Mouse (Mus musculus) CD8-positive naive resting alpha-beta T cell, adult 2 months (primary cell): ENCODE results near the gene Olfr293.

ENCODE experiments used
- DNase-seq, 2 experiments: peaks; one replicate each; pipeline ENCODE4 v3.0.0; 2022; ENCODE audit warnings: low read depth in 2 of 2, low spot score in 2 of 2

The Olfr293 gene

DNA sequence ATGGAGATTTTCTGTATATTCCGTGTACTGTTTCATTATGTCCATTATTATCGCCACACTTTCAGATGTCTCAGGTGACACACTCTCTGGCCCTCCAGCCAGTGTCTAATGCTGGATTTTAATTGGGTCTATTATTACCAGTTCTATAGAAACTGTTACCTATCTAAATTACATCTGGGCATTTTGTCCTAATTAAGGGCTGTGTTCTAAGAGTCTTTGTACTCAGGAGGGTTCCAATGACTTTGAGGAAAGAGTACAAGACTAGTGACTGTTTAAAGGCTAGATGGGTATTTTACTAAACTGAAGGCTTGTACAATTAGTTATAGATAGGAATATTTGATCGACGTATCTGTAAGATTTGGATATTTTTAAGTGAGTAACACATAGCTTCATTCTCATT lies at the start of gene Olfr293:
Gene Olfr293 (plus strand): TSS at position 301 of the 400 bp plus-strand sequence.
- no peak for DNase-seq

DNA sequence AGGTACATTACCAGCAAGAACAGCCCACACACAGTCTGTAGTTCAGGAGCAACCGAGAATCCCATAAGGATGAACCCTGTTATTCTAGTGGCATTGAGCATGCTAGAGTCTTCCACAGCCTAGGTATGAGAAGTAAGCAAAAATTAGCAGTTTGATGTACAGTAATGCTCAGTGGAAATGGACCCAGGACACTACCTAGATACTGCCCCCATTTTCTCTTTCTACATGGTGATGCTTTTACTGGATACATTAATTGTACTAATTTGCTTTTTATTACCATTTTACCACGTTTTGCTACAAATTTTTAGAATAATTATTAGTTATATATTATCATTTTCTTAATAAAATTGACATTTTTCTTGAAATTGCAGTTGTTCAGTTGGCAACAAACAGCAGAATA lies 32.3 kb upstream of the Olfr293 start, which contains the start of gene Olfr294:
Gene Olfr294 (minus strand): TSS at position 101 of the 400 bp plus-strand sequence.
- no peak for DNase-seq

- no peak for DNase-seq
These were observed 39.2 kb downstream of the Olfr293 start, which contains the start of gene Olfr292 for GRCm38 (mm10) chr7:86688030-86688429. TSS of gene Olfr292 (plus strand) at chr7:86688330.
